Mouse (Mus musculus) adipocyte (in vitro differentiated cells): ENCODE measurements around the gene Pex19.

Experiments
- DNase-seq: peaks from one replicate; pipeline ENCODE4 v3.0.0-alpha.2; 2016; ENCODE audit warnings: low spot score

Gene Pex19

DNA sequence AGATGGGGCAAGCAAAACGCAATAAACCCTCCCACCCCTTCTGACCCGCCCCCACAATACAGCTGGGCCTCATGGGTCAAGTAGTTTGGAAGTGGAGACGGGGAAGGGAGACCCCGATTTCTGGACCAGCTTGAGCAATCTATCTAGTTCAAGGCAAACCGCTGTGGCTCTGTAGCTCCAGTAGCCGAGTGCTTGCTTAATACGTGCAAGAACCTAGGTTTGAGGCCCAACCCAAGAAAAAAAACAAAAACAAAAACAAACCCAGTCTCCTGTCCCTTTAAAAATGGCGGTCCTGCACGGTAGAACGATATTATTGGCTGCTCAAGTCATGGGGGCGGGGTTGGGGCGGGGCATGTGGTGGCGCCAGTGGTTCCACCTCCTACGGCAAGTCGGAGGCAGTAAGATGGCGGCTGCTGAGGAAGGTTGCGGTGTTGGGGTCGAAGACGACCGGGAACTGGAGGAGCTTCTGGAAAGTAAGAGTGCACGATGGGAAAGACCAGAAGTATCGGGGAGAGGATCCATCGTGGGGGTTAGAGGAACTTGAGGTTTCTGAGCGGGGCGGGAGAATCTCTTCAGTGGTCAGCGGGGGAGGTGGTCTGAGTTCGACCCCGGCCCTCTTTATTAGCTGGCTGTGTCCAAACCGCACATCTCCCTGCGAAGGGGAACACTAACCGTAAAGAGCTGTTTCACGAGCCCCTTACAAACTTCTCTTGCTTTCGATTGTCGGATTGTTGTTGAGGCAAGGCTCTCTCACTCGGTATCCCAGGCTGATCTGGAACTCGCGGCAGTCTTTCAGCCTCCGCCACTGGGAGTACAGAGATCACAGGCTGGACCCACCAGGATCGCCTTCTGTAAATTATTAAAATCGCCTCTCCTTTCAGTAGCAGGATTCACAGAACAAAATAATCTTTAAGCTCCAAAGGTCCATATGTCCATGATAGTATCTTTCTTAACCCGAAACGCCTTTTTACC, at the start of gene Pex19:
Pex19 (plus strand) TSS at position 380 of the 972 bp plus-strand sequence.
- peak; percentile 94 for DNase-seq

GRCm38 (mm10) chr1:172077981-172078380, 48.6 kb upstream of the Pex19 start:
- DNase-seq, result no peak

- peak; percentile 94 for DNase-seq
Observed at GRCm38 (mm10) chr1:172082101-172082898, 44.3 kb upstream of the Pex19 start, which contains the start of the genes Copa and Ncstn. Copa (plus strand) TSS chr1:172082529. Ncstn (minus strand) TSS chr1:172082795.

GRCm38 (mm10) chr1:172082899-172083445, 43.6 kb upstream of the Pex19 start:
- DNase-seq, result no peak

- peak; percentile 37 for DNase-seq
Observed at GRCm38 (mm10) chr1:172093522-172093921, 33.0 kb upstream of the Pex19 start.

GRCm38 (mm10) chr1:172094295-172094694, 32.3 kb upstream of the Pex19 start:
- no peak for DNase-seq

- DNase-seq, result no peak
Observed at GRCm38 (mm10) chr1:172095202-172095601, 31.4 kb upstream of the Pex19 start.

DNA sequence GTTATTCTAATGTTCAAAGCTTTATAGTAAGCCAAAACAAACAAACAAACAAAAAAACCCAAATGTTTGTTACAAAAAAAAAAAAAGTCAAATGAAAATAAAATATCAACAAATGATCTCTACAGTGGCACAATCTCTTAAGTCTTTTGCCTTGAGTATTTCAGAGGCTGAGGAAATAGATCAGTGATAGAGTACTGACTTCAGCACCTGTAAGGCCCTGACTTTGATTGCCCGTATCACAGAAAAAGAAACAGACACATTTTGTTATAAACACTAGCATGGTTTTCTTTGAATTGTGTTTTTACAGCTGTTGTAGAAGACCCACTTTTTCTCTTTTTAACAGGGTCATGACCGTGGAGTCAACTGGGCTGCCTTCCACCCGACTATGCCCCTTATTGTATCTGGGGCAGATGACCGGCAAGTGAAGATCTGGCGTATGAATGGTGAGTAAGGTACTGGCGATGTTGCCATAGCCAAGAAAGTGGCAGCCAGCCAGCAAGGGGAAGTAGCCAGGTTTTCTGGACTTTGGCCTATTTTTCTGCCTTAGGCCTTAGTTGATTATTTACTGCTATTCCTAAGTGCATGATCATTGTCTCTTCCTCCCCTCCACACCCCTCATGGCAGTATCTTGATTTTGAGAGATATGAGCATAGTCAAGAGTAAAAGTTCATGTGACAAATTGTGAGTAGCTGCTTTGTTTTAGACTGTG, 27.1 kb upstream of the Pex19 start:
- peak; percentile 39 for DNase-seq

GRCm38 (mm10) chr1:172103619-172104018, 22.9 kb upstream of the Pex19 start:
- no peak for DNase-seq

DNA sequence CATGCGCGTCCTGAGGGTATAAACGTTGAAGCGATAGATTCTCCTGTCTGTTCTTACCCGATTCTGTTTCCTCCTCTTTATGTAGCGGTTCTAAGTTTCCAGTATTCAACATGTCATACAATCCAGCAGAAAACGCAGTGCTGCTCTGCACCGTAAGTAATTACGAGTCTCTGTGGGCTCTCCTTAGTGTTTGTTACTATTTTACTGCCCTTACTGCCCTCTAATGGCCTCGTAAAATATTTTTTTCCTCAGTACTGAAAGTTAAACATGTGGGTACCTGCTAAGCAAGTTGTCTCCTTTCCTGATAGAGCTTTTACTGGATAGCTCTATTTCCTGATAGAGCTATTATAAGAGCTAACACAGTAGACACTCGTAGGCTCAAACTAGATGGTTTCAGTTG, 21.5 kb upstream of the Pex19 start:
- no peak for DNase-seq

- no peak for DNase-seq
Observed at GRCm38 (mm10) chr1:172107777-172108477, 18.6 kb upstream of the Pex19 start.

DNA sequence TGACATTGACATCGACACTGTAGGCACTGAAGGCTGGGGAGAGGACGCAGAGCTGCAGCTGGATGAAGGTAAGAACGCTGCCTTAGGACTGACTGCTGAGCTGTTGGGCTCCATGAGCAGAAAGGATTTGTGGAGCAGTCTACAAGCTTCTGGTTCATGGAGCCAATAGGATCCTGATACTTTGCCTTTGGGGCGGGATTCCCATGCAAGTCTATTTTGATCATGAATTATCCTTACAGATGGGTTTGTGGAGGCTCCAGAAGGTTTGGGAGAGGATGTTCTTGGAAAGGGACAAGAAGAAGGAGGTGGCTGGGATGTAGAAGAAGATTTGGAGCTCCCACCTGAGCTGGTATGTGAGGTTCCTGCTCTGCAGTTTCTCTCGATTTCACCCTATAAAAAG, 9.6 kb upstream of the Pex19 start:
- no peak for DNase-seq

GRCm38 (mm10) chr1:172119100-172119499, 7.5 kb upstream of the Pex19 start:
- no peak for DNase-seq

DNA sequence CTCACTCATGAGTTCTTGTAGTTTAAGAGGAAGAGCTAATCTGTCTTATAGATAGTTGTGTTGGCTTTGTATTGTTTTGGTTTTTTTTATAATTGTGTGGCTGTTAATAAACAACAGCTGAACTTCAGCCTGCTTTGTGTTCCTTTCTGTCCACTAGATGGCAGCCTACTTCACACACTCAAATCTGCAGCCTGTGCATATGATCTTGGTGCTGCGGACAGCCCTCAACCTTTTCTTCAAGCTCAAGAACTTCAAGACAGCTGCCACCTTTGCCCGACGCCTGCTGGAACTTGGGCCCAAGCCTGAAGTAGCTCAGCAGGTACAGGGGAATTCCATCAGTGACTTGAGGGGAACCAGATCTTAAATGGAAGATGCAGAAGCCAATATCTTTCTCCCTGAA, 6.8 kb upstream of the Pex19 start:
- DNase-seq, result peak; percentile 76

GRCm38 (mm10) chr1:172122671-172123070, 3.9 kb upstream of the Pex19 start:
- DNase-seq, result no peak

- no peak for DNase-seq
Observed at GRCm38 (mm10) chr1:172124572-172124971, 2.0 kb upstream of the Pex19 start.

GRCm38 (mm10) chr1:172127487-172127886, 932 bp downstream of the Pex19 start:
- DNase-seq, result peak; percentile 87

DNA sequence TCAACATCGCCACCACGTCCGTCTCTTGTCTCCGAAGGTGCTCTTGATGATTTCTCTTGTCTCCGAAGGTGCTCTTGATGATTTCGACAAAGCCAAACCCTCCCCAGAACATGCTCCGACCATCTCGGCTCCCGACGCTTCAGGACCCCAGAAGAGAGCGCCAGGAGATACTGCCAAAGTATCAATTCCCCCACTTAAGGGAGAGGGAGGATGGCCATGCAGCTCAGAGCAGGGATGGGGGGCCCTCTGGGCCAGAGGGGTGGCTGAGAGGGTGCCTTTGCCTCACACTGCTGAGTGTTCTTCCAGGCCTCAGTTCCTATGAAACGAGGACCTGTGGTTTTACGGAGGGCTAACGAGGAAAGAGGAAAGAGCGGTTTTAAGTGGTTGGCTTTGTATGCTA, 2.0 kb downstream of the Pex19 start:
- DNase-seq, result no peak

DNA sequence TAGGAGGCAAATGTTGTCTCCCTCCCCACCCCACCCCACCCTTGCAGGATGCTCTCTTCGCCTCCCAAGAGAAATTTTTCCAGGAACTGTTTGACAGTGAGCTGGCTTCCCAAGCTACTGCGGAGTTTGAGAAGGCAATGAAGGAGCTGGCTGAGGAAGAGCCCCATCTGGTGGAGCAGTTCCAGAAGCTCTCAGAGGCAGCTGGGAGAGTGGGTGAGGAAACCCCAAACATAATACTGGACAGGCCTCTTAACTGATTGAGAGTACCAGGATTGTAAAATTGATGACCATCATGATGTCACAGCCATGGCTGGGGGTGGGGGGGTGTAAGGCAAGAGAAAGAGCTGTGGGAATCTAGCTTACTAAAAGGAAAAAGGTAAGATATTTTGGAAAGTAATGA, 2.6 kb downstream of the Pex19 start:
- DNase-seq, result peak; percentile 62

DNA sequence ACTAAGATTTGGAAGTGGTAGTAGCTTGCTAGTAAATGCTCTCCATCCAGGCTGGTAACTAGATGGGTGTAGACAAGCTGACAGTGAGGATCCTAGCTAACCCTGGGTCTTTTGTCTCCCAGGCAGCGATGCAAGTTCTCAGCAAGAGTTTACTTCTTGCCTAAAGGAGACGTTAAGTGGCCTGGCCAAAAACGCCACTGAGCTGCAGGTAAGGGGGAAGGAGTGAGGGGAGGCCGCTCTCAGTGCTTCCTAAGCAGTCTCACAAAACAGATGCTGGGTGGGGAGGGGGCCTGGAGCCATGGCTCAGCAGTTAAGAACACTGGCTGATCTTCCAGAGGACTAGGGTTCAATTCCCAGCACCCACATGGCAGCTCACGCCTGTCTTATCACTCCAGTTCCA, 3.2 kb downstream of the Pex19 start:
- no peak for DNase-seq

- DNase-seq, result peak; percentile 87
Observed at GRCm38 (mm10) chr1:172132319-172132718, 5.8 kb downstream of the Pex19 start.
